Mouse (Mus musculus) heart, postnatal 0 days (tissue): ENCODE measurements around the gene Pld1. TPM values are rescaled to one million over a fixed set of nuclear protein-coding genes. Genes with fewer than 3 reads are reported as not detected.

ENCODE experiments used
- ATAC-seq: fragments of 200-750 bp; cut with Nextera tagmentation; 2 replicates; pipeline ENCODE4 v1.8.0; 2017; ENCODE audit warnings: low read depth, moderate number of reproducible peaks, moderate library complexity; ENCODE audit not compliant: insufficient read depth
- DNase-seq: peaks from one replicate; pipeline ENCODE4 v3.0.0-alpha.2; 2016; ENCODE audit warnings: low spot score
- H3K27ac ChIP-seq: fragments of 300-500 bp; sonication (generic); 2 replicates; pipeline ENCODE4 v1.5.1; 2014; ENCODE audit warnings: low read depth, mild to moderate bottlenecking
- H3K27me3 ChIP-seq: fragments of 300-500 bp; sonication (generic); 2 replicates; pipeline ENCODE4 v1.6.1; 2014; ENCODE audit warnings: low read length, mixed read lengths; ENCODE audit not compliant: control insufficient read depth, insufficient read depth
- H3K36me3 ChIP-seq: fragments of 300-500 bp; sonication (generic); replicated peaks from 2 replicates; pipeline ENCODE4 v1.6.1; 2014; ENCODE audit warnings: low read length, mixed read lengths; ENCODE audit not compliant: control insufficient read depth, insufficient read depth
- H3K4me1 ChIP-seq: fragments of 300-500 bp; sonication (generic); 2 replicates; pipeline ENCODE4 v1.6.1; 2014; ENCODE audit warnings: antibody characterized with exemption; ENCODE audit not compliant: control insufficient read depth, insufficient read depth
- H3K4me2 ChIP-seq: fragments of 300-500 bp; sonication (generic); 2 replicates; pipeline ENCODE4 v1.6.1; 2014; ENCODE audit warnings: low read depth, mild to moderate bottlenecking, low read length, moderate library complexity
- H3K4me3 ChIP-seq: fragments of 300-500 bp; sonication (generic); 2 replicates; pipeline ENCODE4 v1.5.1; 2014; ENCODE audit warnings: low read depth, low read length
- H3K9ac ChIP-seq: fragments of 300-500 bp; sonication (generic); replicated peaks from 2 replicates; pipeline ENCODE4 v1.6.1; 2014; ENCODE audit warnings: low read depth, low read length, mixed read lengths
- H3K9me3 ChIP-seq: fragments of 300-500 bp; sonication (generic); replicated peaks from 2 replicates; pipeline ENCODE4 v1.6.1; 2016; ENCODE audit warnings: low read length; ENCODE audit not compliant: control insufficient read depth
- CTCF ChIP-seq: IDR thresholded peaks from 2 replicates; pipeline ENCODE4 v1.5.1; 2016; ENCODE audit warnings: antibody characterized with exemption, control low read depth, low read depth
- EP300 ChIP-seq: IDR thresholded peaks from 2 replicates; pipeline ENCODE4 v1.6.1; 2016; ENCODE audit warnings: antibody characterized with exemption, low read depth
- WGBS: fragments of 180-500 bp; shearing (Covaris S2); extraction: QIAGEN DNeasy Blood & Tissue Kit; methylation state at CpG from one replicate; pipeline ENCODE4 v1.1.7; 2014; 5-methylcytosine and 5-hydroxymethylcytosine counted together
- polyA plus RNA-seq: library from polyadenylated mRNA; unstranded; fragments of >200 nt; fragmentation: Nextera tagmentation; extraction: Ambion mirVana; gene quantifications from 2 replicates; pipeline ENCODE4 v1.2.1, GENCODE M21; 2015
- total RNA-seq: library from RNA; depleted of rRNA; stranded (reverse); fragments of >200 nt; gene quantifications from 2 replicates; pipeline ENCODE4 v1.2.3, GENCODE M21; 2014; ENCODE audit warnings: low replicate concordance

Pld1 gene
- total and polyA plus RNA-seq, 2 experiments from 2014 or later, result 5.0 to 7.6 TPM

DNA sequence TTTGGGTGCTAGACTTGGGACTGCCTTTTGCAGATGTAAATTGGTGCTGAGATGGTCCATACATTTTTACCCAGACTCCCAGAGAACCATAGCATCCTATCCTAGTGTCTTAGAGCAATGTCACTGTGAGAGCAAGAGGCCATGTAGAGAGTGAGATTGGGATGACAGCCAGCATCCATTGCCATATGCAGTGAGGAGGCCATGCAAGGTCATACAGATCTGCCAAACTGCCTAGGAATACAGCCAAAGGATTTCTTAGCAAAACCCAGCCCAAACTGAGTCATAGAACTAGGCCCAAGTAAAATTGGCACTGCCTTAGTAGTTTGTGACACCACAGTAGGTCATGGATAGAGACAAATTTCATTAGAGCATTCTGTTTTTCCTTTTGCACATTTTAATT is 206.2 kb downstream of the Pld1 start:
- no peak overlapping the region for H3K4me2 ChIP-seq
- no peaks in the 10 kb centered on the region; the same call in 1 of the 2 replicates for H3K4me1 ChIP-seq
- ATAC-seq (peak; percentile 78), DNase-seq (peak; percentile 70)
- TF ChIP-seq CTCF, result no peak
- TF ChIP-seq EP300, result no peak
- H3K9me3 ChIP-seq, result no peaks in the 10 kb centered on the region
- no peak overlapping the region for H3K27ac ChIP-seq
- no peak overlapping the region for H3K9ac ChIP-seq
- no peaks in the 10 kb centered on the region for H3K36me3 ChIP-seq
- H3K27me3 ChIP-seq, result no peaks in the 10 kb centered on the region
- no peak overlapping the region for H3K4me3 ChIP-seq

GRCm38 (mm10) chr3:28145461-28145860 is 207.0 kb downstream of the Pld1 start:
- Histone ChIP-seq H3K4me2 (no peak overlapping the region), H3K27me3 (no peaks in the 10 kb centered on the region), H3K36me3 (no peaks in the 10 kb centered on the region), H3K4me3 (no peak overlapping the region), H3K4me1 (no peaks in the 10 kb centered on the region; the same call in 1 of the 2 replicates), H3K27ac (no peak overlapping the region), H3K9ac (no peak overlapping the region), H3K9me3 (no peaks in the 10 kb centered on the region)
- WGBS, result 79% methylated on average over 3 of the region's 3 CpGs
- DNase-seq, result no peak
- no peak for ATAC-seq
- TF ChIP-seq CTCF (no peak), EP300 (no peak)

- TF ChIP-seq EP300 (no peak), CTCF (no peak)
- H3K27ac ChIP-seq, result no peak overlapping the region
- no peak for ATAC-seq
These were observed 211.3 kb downstream of the Pld1 start for GRCm38 (mm10) chr3:28149656-28150256.

DNA sequence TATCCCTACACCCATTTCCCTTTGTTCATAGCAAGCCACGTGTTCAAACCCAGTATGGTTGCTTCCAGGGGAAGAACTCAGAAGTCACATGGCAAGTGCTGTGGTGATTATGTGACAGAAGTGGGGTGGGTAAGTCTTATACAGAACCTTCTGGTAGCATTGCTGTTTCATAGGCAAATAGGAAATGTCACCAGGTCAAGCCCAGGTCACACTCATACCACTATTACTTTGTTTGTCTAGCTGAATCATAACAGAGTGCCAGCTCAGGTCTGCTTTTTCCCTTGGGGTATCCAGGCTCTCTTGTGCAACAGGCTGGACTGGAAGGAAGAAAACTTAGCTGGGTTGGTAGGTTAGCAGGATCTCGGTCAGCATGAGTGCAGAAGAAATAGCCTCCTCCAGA is 219.5 kb downstream of the Pld1 start:
- no peaks in the 10 kb centered on the region for H3K4me1 ChIP-seq
- H3K9me3 ChIP-seq, result no peaks in the 10 kb centered on the region
- no peak overlapping the region for H3K4me3 ChIP-seq
- H3K4me2 ChIP-seq, result no peak overlapping the region
- 60% methylated on average over 2 of the region's 2 CpGs for WGBS
- DNase-seq (no peak), ATAC-seq (no peak)
- H3K36me3 ChIP-seq, result no peaks in the 10 kb centered on the region
- TF ChIP-seq EP300 (no peak), CTCF (no peak)
- no peak overlapping the region for H3K27ac ChIP-seq
- H3K27me3 ChIP-seq, result no peaks in the 10 kb centered on the region
- no peak overlapping the region for H3K9ac ChIP-seq

More at GRCm38 (mm10) chr3:28149656-28150256, 211.3 kb downstream of the Pld1 start:
- Histone ChIP-seq H3K36me3 (no peaks in the 10 kb centered on the region), H3K4me2 (no peak overlapping the region), H3K27me3 (no peaks in the 10 kb centered on the region), H3K4me3 (no peak overlapping the region), H3K4me1 (no peaks in the 10 kb centered on the region; the same call in 1 of the 2 replicates), H3K9ac (no peak overlapping the region), H3K9me3 (0 out of 2 replicates have a peak, but pooled peaks cover 3% of the 10 kb centered on the region)
- WGBS, result 90% methylated on average over 2 of the region's 2 CpGs
- DNase-seq, result no peak

DNA sequence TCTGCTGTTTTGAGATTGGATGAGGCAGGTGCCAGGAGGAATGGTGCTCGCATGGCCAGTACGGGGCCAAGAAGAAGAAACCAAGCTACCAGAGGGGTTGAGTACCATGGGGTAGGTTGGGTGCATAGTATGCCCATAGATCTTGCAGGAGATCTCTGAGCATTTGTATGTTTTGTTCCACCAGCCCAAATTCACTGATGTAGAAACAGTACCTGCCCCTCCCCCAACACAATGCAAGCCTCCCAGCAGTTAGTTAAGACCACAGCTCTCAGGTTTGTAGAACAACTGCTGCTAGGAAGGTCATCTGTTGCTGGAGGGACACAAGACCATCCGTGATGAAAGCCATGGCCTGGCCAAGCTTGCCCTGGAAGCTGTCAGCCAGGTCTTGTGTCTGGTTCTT is 220.4 kb downstream of the Pld1 start:
- Histone ChIP-seq H3K27ac (no peak overlapping the region), H3K4me1 (no peaks in the 10 kb centered on the region), H3K4me3 (no peak overlapping the region), H3K9ac (no peak overlapping the region), H3K4me2 (no peak overlapping the region), H3K36me3 (no peaks in the 10 kb centered on the region), H3K9me3 (no peaks in the 10 kb centered on the region), H3K27me3 (no peaks in the 10 kb centered on the region)
- WGBS, result 96% methylated on average over 3 of the region's 3 CpGs
- TF ChIP-seq CTCF, result no peak
- TF ChIP-seq EP300, result no peak
- DNase-seq, result no peak
- ATAC-seq, result no peak

DNA sequence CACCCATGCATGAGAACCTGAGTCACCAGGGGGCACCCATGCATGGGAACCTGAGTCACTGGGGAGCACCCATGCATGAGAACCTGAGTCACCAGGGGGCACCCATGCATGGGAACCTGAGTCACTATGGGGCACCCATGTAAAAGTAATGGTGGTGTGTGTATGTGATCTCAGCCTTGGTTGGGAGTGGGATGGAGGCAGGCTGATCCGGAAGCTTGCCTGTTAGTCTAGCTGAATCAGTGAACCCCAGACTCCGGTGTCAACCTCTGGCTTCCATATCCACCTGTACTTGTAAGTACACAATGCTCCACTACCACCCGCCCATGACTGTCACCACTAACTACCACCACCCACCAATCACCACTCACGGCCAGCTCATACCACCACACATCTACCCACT is 223.9 kb downstream of the Pld1 start:
- H3K27ac ChIP-seq, result no peak overlapping the region
- no peak overlapping the region for H3K4me3 ChIP-seq
- H3K9ac ChIP-seq, result no peak overlapping the region
- no peaks in the 10 kb centered on the region for H3K27me3 ChIP-seq
- DNase-seq (no peak), ATAC-seq (no peak)
- H3K4me2 ChIP-seq, result no peak overlapping the region
- no peaks in the 10 kb centered on the region for H3K9me3 ChIP-seq
- no peaks in the 10 kb centered on the region for H3K36me3 ChIP-seq
- 87% methylated on average over 4 of the region's 4 CpGs for WGBS
- TF ChIP-seq EP300 (no peak), CTCF (no peak)
- H3K4me1 ChIP-seq, result no peaks in the 10 kb centered on the region
